Mouse (Mus musculus): ENCODE measurements at regions not wholly inside any gene's neighbourhood (a gene's known extent, or its start where the extent isn't known, plus 50 kb on each side); places are given as distances from the start of the nearest gene placed in this dataset.
A peak's percentile ranks its signal among the peaks of the same experiment; 100 is the strongest.

GRCm38 (mm10) chr12:13834723-13835122, 317.1 kb downstream of the Fam84a start:
- no peak for DNase-seq (ENCODE audit: low read depth)

DNA sequence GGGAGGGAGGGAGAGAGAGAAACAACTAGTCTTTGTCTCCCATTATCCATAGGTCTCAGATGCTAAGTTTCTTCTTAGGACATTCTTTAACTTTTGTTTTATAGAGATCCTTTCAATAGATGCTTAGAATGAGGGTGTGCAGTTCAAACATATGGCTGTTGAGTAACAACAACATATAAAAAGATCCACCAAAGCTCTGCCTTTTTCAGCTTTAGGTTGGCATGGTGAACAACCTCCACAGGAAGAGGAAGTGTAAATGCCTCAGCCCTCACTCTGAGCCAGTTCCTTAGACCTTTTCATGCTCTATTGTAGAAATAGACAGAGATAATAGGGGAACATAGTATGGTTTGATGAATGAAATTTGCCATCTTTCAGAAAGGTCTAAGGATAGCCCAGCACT, 326.0 kb downstream of the Fam84a start:
- no peak for DNase-seq (ENCODE audit: low read depth)

DNA sequence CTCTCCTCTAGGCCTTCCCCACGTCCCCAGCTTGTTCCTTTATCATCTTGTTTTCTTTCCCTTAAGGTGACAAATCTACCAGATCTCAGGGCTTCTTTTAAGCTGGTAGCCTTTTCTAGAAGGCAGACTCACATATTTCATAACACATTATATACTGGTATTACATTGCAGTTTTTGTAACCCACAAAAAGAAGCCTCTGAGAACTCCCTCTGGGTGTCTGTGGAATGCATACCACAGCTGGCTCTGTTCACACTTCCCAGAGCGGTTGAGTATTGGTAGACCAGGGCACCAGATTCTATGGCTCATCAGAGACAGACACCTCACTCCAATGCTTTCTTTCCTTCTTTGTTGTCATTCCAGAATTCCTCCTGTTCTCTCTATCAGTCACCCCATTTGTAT, 336.4 kb downstream of the Fam84a start:
- no peak for DNase-seq (ENCODE audit: low read depth)

- DNase-seq (ENCODE audit: low read depth), result no peak
These were observed 341.7 kb downstream of the Fam84a start for GRCm38 (mm10) chr12:13810155-13810515.

DNA sequence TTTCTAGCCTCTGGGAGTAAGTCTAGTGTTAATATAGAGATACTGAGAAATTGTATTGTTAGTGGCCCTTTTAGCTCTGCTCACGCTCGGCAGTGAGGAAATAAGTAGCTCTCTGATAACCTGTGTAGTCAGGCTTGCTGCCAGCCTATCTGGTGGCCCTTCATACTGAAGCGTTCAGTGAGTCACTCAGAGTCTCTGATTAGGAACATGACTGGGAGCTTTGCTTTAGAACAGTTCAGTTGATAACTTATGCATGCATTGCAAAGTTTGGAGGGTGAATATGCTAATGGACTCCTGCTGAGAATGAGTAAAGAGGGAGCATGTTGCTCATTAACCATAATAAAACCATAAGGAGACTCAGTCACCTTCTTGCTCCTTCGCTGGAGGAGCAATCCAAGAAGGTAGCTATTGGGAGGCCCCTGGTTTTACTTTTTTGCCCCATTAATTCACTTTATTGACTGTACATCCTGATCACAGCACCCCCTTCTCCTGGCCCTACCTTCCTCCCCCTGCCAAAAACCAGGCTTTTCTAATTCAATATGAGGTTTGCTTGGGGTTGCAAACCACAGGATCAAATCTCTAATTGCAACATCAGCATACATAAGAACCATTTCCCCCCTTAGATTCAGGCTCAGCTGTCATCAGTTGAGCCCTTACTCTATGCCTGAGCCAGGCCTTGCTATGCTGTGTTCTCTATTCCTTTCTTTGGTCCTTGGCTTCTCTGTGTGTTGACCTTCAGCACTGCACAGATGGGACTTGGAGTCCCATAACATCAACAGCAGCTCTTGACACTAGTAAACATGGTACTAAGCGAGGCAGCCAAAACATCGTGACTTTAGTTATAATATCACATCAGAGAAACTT, 342.3 kb downstream of the Fam84a start:
- DNase-seq (ENCODE audit: low read depth), result no peak

DNA sequence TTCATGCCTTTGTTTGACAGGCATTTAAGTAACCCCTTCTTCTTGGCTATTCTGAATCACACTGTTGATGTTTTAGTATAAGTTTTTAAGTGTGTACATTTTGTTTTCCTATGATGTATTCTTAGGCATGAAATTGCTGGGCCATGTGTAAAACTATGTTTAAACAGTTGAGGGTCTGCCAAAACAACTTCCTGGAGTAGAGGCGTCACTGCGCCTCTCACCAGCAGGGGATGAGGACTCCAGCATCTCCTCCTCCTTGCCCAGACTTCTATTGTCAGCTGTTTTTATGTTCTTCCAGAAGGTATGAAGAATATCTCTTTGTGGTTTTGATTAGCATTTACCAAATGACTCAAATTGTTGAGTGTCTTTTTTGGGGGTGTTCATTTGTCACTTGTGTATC, 372.1 kb downstream of the Fam84a start:
- no peak for DNase-seq (ENCODE audit: low read depth)

- DNase-seq (ENCODE audit: low read depth), result no peak
These were observed 375.2 kb downstream of the Fam84a start for GRCm38 (mm10) chr12:13776687-13777086.

DNA sequence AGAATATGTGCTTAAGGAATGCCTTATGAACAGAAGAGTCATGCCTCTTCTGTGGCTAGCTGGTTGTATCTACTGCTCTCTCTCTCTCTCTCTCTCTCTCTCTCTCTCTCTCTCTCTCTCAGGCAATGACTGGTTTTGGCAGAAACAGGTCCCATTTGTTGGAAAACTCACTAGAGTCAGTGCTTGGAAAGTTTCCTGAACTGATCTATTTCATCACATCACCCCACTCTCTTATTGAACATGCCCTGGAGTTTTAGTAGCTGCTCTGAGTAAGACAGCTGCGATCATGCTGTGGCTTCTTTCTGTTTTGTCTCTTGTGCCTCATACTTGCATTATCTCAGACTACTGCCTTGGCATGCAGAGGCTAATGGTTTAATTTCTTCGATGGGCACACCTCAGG, 382.2 kb downstream of the Fam84a start:
- DNase-seq (ENCODE audit: low read depth), result no peak

- no peak for DNase-seq (ENCODE audit: low read depth)
These were observed 382.7 kb downstream of the Fam84a start for GRCm38 (mm10) chr12:13769156-13769555.

DNA sequence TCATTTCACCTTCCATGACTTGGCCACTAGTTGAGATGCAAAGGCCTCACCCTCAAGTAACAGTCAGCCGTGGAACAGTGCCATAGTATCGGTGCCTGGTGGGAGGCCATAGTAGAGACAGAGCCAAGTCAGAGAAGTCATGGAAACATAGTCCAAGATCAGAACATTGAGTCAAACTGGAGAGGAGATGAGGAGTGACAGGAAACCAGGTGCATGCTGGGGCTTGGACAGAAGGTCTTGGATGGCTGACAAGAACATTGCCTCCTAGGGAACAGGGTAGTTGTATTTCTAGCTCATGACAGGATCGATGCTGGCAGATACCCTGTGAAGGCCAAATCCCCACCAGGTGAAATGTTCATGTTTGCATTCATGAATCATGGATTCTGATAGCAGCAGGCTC, 385.4 kb downstream of the Fam84a start:
- no peak for DNase-seq (ENCODE audit: low read depth)

- no peak for DNase-seq (ENCODE audit: low read depth)
These were observed 398.0 kb downstream of the Fam84a start for GRCm38 (mm10) chr12:13753878-13754277.

- no peak for DNase-seq (ENCODE audit: low read depth)
These were observed 407.4 kb downstream of the Fam84a start for GRCm38 (mm10) chr12:13744323-13744931.

GRCm38 (mm10) chr12:13729901-13730637, 421.8 kb downstream of the Fam84a start:
- no peak for DNase-seq (ENCODE audit: low read depth)

DNA sequence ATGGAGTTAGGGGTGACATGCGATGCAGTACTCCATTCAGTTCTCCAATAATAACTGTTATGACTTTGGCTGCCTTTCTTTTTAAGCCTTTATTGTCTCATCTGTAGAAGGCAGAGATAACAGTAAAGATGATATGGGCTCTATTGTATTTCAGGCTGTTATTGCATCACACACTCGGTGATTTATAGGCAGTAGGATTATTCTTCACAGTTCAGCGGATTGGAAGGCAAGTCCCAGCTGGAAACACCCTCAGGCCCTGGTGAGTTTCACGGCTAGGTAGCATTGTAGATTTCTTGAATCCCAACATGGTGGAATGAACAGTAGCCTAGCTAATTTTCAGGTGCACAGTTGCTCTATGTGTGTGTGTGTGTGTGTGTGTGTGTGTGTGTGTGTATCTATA, 422.9 kb downstream of the Fam84a start:
- DNase-seq (ENCODE audit: low read depth), result peak; percentile 78

DNA sequence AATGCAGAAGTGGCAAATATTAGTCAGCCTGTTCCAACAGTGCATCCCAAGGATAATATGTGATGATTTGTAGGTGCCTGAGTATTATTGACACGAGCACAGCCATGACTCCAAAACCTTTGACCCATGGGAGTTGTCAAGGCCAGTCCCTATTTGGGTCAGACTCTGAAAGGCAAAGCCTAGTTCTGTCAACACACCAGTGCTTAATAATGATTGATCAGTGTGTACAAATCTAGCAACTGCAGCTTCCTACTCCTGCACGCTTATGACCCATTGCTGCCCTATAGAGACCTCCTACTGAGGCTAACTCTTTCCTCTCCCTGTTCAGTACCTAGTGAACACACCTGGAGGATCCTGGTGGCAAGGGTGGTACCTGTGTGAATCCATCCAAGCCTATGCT, 427.3 kb downstream of the Fam84a start:
- DNase-seq (ENCODE audit: low read depth), result no peak

DNA sequence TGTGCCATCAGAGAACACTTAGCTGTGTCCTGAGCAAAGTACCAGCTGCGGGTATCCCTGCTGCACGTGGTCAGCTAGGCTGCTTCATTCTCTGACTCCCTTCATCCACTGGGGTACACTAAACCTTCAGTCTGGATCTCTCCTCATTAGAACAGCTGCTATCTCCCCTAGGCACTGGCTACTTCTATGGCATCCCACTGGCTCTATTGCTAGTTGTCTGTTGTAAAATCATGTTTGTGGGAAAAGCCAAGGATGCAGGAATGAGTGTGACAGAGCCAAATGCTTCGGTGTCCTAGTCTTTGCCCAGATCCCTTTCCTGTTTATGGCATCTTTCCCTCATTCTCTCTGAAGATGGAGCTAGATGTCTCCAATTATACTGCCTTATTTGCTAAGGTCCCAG, 440.9 kb downstream of the Nbas start:
- no peak for DNase-seq (ENCODE audit: low read depth)

- DNase-seq (ENCODE audit: low read depth), result no peak
These were observed 438.8 kb downstream of the Nbas start for GRCm38 (mm10) chr12:13707747-13708146.

DNA sequence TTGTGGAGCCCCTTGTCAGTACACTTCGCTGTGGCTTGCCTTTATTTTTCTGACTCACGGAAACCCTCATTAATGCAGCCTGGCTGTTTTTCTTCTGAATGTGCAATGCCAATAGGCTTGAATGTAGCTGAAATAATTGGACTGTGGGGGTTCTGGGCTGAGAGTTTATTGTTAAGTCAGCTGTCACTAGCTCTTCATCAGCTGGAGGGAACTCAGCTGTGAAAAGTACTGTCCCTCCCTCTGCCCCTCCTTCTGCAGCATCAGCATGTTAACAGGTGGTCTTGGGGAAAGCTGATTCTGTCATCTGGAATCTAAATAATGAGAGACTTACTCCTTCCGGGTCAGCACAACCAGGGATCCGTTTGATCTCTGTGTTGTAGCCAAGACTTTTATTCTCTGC, 437.6 kb downstream of the Nbas start:
- DNase-seq (ENCODE audit: low read depth), result no peak

DNA sequence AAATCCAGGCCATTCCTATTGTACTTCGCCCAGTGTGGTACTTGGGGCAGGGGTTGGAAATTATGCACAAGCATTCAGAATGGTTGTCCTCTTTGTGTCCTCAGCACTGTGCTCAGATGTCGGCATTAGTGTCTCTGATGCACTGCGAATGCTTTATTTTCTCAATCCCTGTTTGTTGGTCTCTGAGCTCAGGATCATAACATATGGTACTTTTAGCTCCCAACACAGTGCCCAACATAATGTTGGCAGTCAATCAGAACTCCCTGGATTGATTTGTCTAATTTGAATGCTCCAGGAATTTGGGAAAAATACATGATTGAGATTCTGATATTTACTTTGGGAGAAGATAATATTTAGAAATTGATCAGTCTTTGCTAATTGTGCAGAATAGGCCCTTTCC, 434.7 kb downstream of the Nbas start:
- DNase-seq (ENCODE audit: low read depth), result no peak

GRCm38 (mm10) chr12:13699858-13700257, 430.9 kb downstream of the Nbas start:
- no peak for DNase-seq (ENCODE audit: low read depth)

DNA sequence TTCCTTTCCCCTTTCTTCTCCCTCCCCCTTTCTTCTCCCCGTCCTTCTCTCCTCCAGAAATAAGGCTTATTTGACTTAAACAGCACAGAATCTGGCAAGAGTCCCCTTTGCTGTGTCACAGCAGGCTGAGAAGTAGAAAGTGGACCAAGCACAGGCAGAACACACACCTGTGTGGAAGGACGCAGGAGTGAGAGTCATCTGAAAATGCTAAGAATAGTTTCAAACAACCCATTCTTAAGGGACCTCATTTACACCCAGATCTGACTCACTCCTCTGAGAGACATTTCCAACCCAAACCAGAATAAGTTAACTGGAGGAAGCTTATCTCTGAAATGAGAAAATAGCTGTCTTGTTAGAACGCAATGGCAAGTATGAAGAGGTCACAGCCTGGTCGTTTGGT, 429.9 kb downstream of the Nbas start:
- no peak for DNase-seq (ENCODE audit: low read depth)

GRCm38 (mm10) chr12:13691394-13692165, 422.6 kb downstream of the Nbas start:
- DNase-seq (ENCODE audit: low read depth), result no peak
